Mouse (Mus musculus): Measurements from ENCODE around the gene Slc9a3r2. TPM values are rescaled to one million over a fixed set of nuclear protein-coding genes. Genes with fewer than 3 reads are reported as not detected.

Gene Slc9a3r2
- total RNA-seq (2014; rRNA removed) (72.8 and 91.1 TPM in 2 replicates), polyA plus RNA-seq (2015; fragmentation: Nextera tagmentation; extraction: Ambion mirVana) (57.6 and 60.6 TPM in 2 replicates)

DNA sequence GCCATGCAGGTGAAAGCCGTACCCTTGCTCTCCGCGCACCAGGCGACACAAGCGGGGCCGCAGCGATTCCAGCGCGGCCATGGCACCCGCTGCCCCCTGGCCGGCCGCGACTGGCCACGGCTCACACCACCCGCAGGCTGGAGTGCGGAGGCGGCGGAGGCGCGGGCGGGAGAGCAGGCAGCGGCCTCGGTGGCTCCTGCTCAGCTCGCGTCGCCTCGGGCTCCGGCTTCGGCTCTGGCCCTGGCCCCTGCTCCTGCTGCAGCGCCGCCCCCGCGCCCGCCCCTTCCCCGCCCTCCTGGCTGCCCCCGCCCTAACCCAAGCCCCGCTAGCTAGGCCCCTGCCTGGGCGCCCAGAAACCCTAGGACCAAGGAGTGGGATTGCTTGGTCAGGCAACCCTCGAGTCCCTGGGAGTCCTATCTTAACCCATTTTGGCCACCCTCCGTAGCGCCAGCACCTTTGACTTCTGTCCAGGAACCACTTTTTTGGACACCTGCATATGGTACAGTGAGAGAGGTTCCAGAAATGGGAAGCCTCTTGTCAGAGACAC lies at the start of gene Slc9a3r2:
TSS of gene Slc9a3r2 (minus strand) at position 258 of the 547 bp plus-strand sequence.
- peak within 1 kb of the TSS; percentile 83 for H3K27ac ChIP-seq
- under 1% methylated on average over 30 of the region's 41 CpGs for WGBS
- peaks cover 4% of the 10 kb centered on the region; the same call in 1 of the 2 replicates for H3K4me1 ChIP-seq (ENCODE audit: insufficient read depth, low read length)
- peak within 1 kb of the TSS; percentile 86 for H3K4me2 ChIP-seq (ENCODE audit: low read depth, low read length)
- ATAC-seq (peak; percentile 50), DNase-seq (ENCODE audit: low spot score) (peak; percentile 68)
- no peaks in the 10 kb centered on the region for H3K36me3 ChIP-seq (ENCODE audit: insufficient read depth, low read length)
- TF ChIP-seq CTCF (IDR thresholded peaks at IDR 0.05; ENCODE audit: low read depth), result no peak
- peak within 1 kb of the TSS; percentile 58 for H3K4me3 ChIP-seq (ENCODE audit: low read length)
- peak within 1 kb of the TSS; percentile 90 for H3K9ac ChIP-seq (replicated peaks; ENCODE audit: low read length)
- no peaks in the 10 kb centered on the region for H3K27me3 ChIP-seq (ENCODE audit: insufficient read depth, low read length)
- H3K9me3 ChIP-seq (ENCODE audit: low read length), result no peaks in the 10 kb centered on the region

DNA sequence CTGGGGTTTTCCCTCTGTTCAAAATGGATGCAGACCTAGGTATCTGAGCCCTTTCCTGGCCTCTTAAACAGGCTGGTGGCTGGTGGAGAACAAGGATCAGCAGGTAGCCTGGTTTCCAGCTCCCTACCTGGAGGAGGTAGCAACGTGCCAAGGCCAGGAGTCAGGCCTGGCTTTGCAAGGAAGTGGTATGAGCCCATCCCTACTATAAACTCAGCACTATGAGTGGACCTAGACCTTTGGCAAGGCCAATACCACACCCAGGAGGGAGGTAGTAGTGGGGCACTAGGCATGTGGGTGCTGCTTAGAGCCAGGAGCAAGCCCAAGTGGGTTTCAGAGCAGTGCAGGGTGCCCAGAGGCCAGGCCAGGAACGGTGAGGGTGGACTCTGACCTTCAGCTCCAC lies 49.3 kb upstream of the Slc9a3r2 start:
- Histone ChIP-seq H3K4me1 (ENCODE audit: insufficient read depth, low read length) (peaks cover 5% of the 10 kb centered on the region), H3K4me2 (ENCODE audit: low read depth, low read length) (no peak overlapping the region), H3K36me3 (ENCODE audit: insufficient read depth, low read length) (peaks cover 35% of the 10 kb centered on the region), H3K27ac (no peak overlapping the region), H3K27me3 (ENCODE audit: insufficient read depth, low read length) (no peaks in the 10 kb centered on the region), H3K9ac (replicated peaks; ENCODE audit: low read length) (no peak overlapping the region), H3K4me3 (ENCODE audit: low read length) (no peak overlapping the region), H3K9me3 (ENCODE audit: low read length) (no peaks in the 10 kb centered on the region)
- TF ChIP-seq CTCF (IDR thresholded peaks at IDR 0.05; ENCODE audit: low read depth), result no peak
- no peak for DNase-seq (ENCODE audit: low spot score)
- ATAC-seq, result no peak
- 70% methylated on average over 2 of the region's 2 CpGs for WGBS

GRCm38 (mm10) chr17:24698715-24699114 lies 48.6 kb upstream of the Slc9a3r2 start:
- TF ChIP-seq CTCF (IDR thresholded peaks at IDR 0.05; ENCODE audit: low read depth), result no peak
- Histone ChIP-seq H3K9me3 (ENCODE audit: low read length) (no peaks in the 10 kb centered on the region), H3K4me3 (ENCODE audit: low read length) (no peak overlapping the region), H3K9ac (replicated peaks; ENCODE audit: low read length) (no peak overlapping the region), H3K4me1 (ENCODE audit: insufficient read depth, low read length) (peaks cover 5% of the 10 kb centered on the region), H3K4me2 (ENCODE audit: low read depth, low read length) (no peak overlapping the region), H3K27me3 (ENCODE audit: insufficient read depth, low read length) (no peaks in the 10 kb centered on the region), H3K27ac (no peak overlapping the region), H3K36me3 (ENCODE audit: insufficient read depth, low read length) (peaks cover 28% of the 10 kb centered on the region)
- DNase-seq (ENCODE audit: low spot score) (no peak), ATAC-seq (no peak)
- 63% methylated on average over 9 of the region's 9 CpGs for WGBS

GRCm38 (mm10) chr17:24697985-24698384 lies 47.9 kb upstream of the Slc9a3r2 start:
- DNase-seq (ENCODE audit: low spot score) (no peak), ATAC-seq (no peak)
- TF ChIP-seq CTCF (IDR thresholded peaks at IDR 0.05; ENCODE audit: low read depth), result no peak
- H3K36me3 ChIP-seq (ENCODE audit: insufficient read depth, low read length), result peaks cover 30% of the 10 kb centered on the region
- H3K27ac ChIP-seq, result no peak overlapping the region
- WGBS, result 19% methylated on average over 5 of the region's 5 CpGs
- H3K9ac ChIP-seq (replicated peaks; ENCODE audit: low read length), result no peak overlapping the region
- no peaks in the 10 kb centered on the region for H3K27me3 ChIP-seq (ENCODE audit: insufficient read depth, low read length)
- H3K4me2 ChIP-seq (ENCODE audit: low read depth, low read length), result no peak overlapping the region
- peaks cover 5% of the 10 kb centered on the region for H3K4me1 ChIP-seq (ENCODE audit: insufficient read depth, low read length)
- no peaks in the 10 kb centered on the region for H3K9me3 ChIP-seq (ENCODE audit: low read length)
- H3K4me3 ChIP-seq (ENCODE audit: low read length), result no peak overlapping the region

DNA sequence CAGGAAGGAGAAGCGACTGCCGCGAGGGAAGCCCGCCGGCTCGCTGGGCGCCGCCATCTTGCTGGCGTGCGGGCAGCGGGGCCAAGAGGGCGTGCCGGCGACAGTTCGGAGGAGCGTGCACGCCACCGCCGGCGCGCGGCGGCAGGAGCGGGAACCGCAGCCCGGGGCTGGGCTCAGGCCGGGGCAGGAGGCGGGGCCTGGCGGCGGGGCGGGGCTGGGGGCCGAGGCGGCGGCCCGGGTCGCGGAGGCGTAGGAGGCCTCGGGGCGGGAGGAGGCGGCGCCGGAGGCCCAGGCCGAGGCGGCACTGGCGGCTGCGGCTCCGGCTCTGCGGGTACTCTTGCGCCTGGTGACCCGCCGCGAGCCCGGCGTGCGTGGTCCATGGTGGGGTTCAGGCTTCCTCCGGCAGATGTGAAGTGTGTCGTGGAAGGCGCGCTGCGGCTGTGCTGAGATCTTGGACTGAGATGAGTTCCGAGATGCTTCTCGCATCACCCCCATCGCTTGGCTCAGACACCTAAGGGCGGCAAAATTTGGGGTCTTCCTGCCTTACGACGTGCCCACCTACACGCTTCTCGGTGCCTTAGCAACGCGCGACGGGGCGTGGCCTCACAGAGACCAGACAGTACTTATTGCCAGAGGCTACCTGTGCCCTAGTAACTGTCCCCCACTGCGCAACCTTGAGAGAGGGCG lies 46.0 kb upstream of the Slc9a3r2 start, which contains the start of the genes Gfer and Noxo1:
TSS of gene Gfer (minus strand) at position 146 of the 687 bp plus-strand sequence.
TSS of gene Noxo1 (plus strand) at position 224 of the 687 bp plus-strand sequence.
- H3K27me3 ChIP-seq (ENCODE audit: insufficient read depth, low read length), result no peaks in the 10 kb centered on the region
- H3K9me3 ChIP-seq (ENCODE audit: low read length), result no peaks in the 10 kb centered on the region
- H3K9ac ChIP-seq (replicated peaks; ENCODE audit: low read length), result peak within 1 kb of the TSS; percentile 73
- WGBS, result under 1% methylated on average over 62 of the region's 76 CpGs
- no peak for TF ChIP-seq CTCF (IDR thresholded peaks at IDR 0.05; ENCODE audit: low read depth)
- H3K27ac ChIP-seq, result peak within 1 kb of the TSS; percentile 91
- H3K4me1 ChIP-seq (ENCODE audit: insufficient read depth, low read length), result peaks cover 5% of the 10 kb centered on the region
- peak; percentile 94 for DNase-seq (ENCODE audit: low spot score)
- H3K4me2 ChIP-seq (ENCODE audit: low read depth, low read length), result peak within 1 kb of the TSS; percentile 83
- peaks cover 24% of the 10 kb centered on the region for H3K36me3 ChIP-seq (ENCODE audit: insufficient read depth, low read length)
- peak within 1 kb of the TSS; percentile 77 for H3K4me3 ChIP-seq (ENCODE audit: low read length)
- ATAC-seq, result peak; percentile 91

DNA sequence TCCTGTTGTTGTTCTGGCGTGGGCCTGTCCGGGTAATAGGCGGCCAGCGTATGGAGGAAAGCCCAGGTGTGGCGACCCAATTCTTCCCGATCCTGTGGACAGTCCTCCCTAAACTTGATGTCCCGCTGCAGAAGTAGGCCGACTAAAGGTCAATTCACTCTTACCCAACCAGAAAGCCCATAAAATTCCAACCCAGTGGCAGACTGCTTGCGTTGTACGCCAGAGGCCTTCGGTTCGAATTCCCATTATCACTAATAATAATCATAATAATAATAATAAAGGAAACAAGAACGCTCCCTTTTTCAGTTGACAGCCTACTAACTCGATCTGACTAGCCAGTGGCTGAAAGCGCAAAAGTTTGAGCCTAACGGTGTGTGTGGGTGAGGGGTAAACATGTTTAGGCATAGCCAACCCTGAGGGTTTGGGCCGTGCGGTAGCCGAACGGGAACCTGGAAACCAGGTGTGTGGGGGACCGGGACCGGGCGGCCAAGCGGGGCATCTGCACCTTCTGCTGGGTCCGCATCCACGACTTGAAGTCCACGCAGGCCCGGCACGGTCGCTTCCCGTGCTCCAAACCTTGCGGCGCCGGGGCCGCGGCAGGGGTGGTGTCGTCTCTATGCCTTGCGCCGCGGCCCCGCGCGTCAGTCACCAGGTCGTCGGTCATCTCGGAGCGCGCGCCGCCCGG lies 45.3 kb upstream of the Slc9a3r2 start:
- Histone ChIP-seq H3K9ac (replicated peaks; ENCODE audit: low read length) (peak overlapping the region; percentile 73), H3K36me3 (ENCODE audit: insufficient read depth, low read length) (peaks cover 17% of the 10 kb centered on the region; the same call in 1 of the 2 replicates), H3K27ac (peak overlapping the region; percentile 91), H3K4me3 (ENCODE audit: low read length) (peak overlapping the region; percentile 77), H3K4me2 (ENCODE audit: low read depth, low read length) (peak overlapping the region; percentile 83), H3K9me3 (ENCODE audit: low read length) (no peaks in the 10 kb centered on the region), H3K27me3 (ENCODE audit: insufficient read depth, low read length) (no peaks in the 10 kb centered on the region), H3K4me1 (ENCODE audit: insufficient read depth, low read length) (peaks cover 5% of the 10 kb centered on the region)
- WGBS, result 9% methylated on average over 47 of the region's 51 CpGs
- no peak for DNase-seq (ENCODE audit: low spot score)
- TF ChIP-seq CTCF (IDR thresholded peaks at IDR 0.05; ENCODE audit: low read depth), result no peak
- peak; percentile 39; the same call in 1 of the 2 replicates for ATAC-seq

All from hindbrain, postnatal 0 days (tissue).